Mouse (Mus musculus) limb, embryonic 11.5 days (tissue): ENCODE measurements at regions not wholly inside any gene's neighbourhood (a gene's known extent, or its start where the extent isn't known, plus 50 kb on each side); places are given as distances from the start of the nearest gene placed in this dataset.

Experiments
- ATAC-seq: fragments of 200-750 bp; cut with Nextera tagmentation; 2 replicates; pipeline ENCODE4 v1.8.0; 2017; ENCODE audit warnings: low read depth; ENCODE audit not compliant: insufficient number of reproducible peaks, low FRiP score, low TSS enrichment
- DNase-seq: peaks from one replicate; pipeline ENCODE4 v3.0.0-alpha.2; 2015; ENCODE audit warnings: low spot score
- H3K27ac ChIP-seq: fragments of 300-500 bp; sonication (generic); replicated peaks from 2 replicates; pipeline ENCODE4 v1.5.1; 2014; ENCODE audit warnings: low read depth, mild to moderate bottlenecking, low read length
- H3K27me3 ChIP-seq: fragments of 300-500 bp; sonication (generic); 2 replicates; pipeline ENCODE4 v1.6.1; 2014; ENCODE audit warnings: mild to moderate bottlenecking, low read length, mixed read lengths; ENCODE audit not compliant: control insufficient read depth, insufficient read depth
- H3K36me3 ChIP-seq: fragments of 300-500 bp; sonication (generic); 2 replicates; pipeline ENCODE4 v1.6.1; 2014; ENCODE audit warnings: mild to moderate bottlenecking, low read length, moderate library complexity, mixed read lengths; ENCODE audit not compliant: control insufficient read depth, insufficient read depth
- H3K4me1 ChIP-seq: fragments of 300-500 bp; sonication (generic); 2 replicates; pipeline ENCODE4 v1.6.1; 2014; ENCODE audit warnings: low read length, mixed read lengths; ENCODE audit not compliant: control insufficient read depth, insufficient read depth
- H3K4me2 ChIP-seq: fragments of 300-500 bp; sonication (generic); 2 replicates; pipeline ENCODE4 v1.6.1; 2014; ENCODE audit warnings: low read depth, mild to moderate bottlenecking, moderate library complexity; ENCODE audit not compliant: severe bottlenecking
- H3K4me3 ChIP-seq: fragments of 300-500 bp; sonication (generic); 2 replicates; pipeline ENCODE4 v1.5.1; 2014; ENCODE audit warnings: low read depth, low read length
- H3K9ac ChIP-seq: fragments of 300-500 bp; sonication (generic); 2 replicates; pipeline ENCODE4 v1.6.1; 2014; ENCODE audit warnings: mild to moderate bottlenecking, low read length
- H3K9me3 ChIP-seq: fragments of 300-500 bp; sonication (generic); 2 replicates; pipeline ENCODE4 v1.6.1; 2016; ENCODE audit warnings: low read length; ENCODE audit not compliant: control insufficient read depth
- WGBS: fragments of 180-500 bp; shearing (Covaris S2); extraction: QIAGEN DNeasy Blood & Tissue Kit; methylation state at CpG from one replicate; pipeline ENCODE4 v1.1.7; 2014; 5-methylcytosine and 5-hydroxymethylcytosine counted together

DNA sequence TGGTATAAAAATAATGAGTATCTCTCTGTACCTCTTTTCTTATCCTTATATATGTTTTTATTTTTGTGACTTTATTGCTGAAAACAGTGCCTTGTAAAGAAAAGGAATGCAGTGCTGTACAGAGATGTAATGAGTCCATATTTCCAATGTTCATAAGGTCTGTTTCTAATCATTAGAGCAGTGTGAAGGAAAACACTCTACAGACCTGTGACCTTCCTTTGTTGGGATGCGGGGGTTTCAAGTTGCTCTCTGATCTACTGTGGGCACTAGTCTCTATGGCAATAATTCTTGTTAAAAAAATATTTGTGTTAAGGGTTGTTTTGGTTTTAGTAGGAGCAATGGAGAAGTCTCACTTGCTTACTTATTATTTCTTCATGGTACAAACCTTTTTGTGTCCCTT lies 231.0 kb downstream of the Hdgfl1 start:
- peak; percentile 57; the same call in 1 of the 2 replicates for ATAC-seq
- H3K4me2 ChIP-seq = no peak overlapping the region
- no peak for DNase-seq

GRCm38 (mm10) chr13:26536575-26536974 lies 233.4 kb downstream of the Hdgfl1 start:
- Histone ChIP-seq H3K27ac (no peak overlapping the region), H3K9ac (no peak overlapping the region), H3K36me3 (no peaks in the 10 kb centered on the region), H3K4me2 (no peak overlapping the region), H3K27me3 (no peaks in the 10 kb centered on the region), H3K9me3 (no peaks in the 10 kb centered on the region), H3K4me1 (no peaks in the 10 kb centered on the region), H3K4me3 (no peak overlapping the region)
- WGBS = 22% methylated on average over 2 of the region's 2 CpGs
- ATAC-seq (no peak), DNase-seq (no peak)

More for the DNA sequence above, 231.0 kb downstream of the Hdgfl1 start:
- Histone ChIP-seq H3K4me3 (no peak overlapping the region), H3K27ac (no peak overlapping the region), H3K9ac (no peak overlapping the region), H3K9me3 (no peaks in the 10 kb centered on the region), H3K27me3 (no peaks in the 10 kb centered on the region), H3K36me3 (no peaks in the 10 kb centered on the region), H3K4me1 (no peaks in the 10 kb centered on the region)
- WGBS = 21% methylated on average over 1 of the region's 1 CpGs

DNA sequence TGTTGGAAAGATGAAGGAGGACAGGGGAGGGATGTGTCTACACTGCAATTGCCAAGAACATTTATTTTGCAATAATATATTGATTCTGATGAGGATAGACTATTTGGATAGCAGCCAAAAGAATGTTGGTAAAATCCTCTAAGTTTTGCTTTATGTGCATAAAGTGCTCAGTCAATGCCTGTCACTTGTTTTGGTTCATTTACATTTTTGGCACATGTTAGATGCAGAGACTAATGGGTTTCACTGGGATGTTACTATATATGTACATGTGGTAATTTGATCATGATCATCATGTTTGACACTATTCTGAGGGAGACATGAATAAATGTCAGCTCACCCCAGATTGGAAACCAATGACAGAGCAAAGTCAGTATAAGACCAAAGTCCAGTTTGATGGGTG lies 237.2 kb downstream of the Hdgfl1 start:
- Histone ChIP-seq H3K36me3 (no peaks in the 10 kb centered on the region), H3K9me3 (no peaks in the 10 kb centered on the region), H3K4me1 (no peaks in the 10 kb centered on the region), H3K9ac (no peak overlapping the region), H3K27me3 (no peaks in the 10 kb centered on the region), H3K4me2 (no peak overlapping the region), H3K4me3 (no peak overlapping the region), H3K27ac (no peak overlapping the region)
- DNase-seq (no peak), ATAC-seq (no peak)

DNA sequence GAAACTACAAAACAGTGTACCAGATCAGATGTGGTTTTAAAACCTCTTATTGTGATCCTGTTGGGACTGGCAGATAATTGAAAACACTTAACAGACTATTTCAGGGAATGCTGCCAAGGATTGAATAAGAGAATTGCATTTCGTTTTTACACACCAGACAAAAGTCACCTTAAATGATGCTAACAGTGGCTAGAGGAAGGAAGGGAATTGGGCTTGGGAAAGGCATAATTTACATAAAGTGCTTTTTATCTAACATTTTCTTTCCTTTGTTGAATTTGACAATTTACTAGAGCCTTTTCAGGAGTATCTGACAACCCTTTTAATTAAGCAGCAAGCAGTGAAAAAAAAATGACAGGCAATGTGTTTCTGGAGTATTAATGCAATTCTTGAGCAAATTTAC lies 250.9 kb downstream of the Hdgfl1 start:
- Histone ChIP-seq H3K4me1 (no peaks in the 10 kb centered on the region), H3K9me3 (no peaks in the 10 kb centered on the region), H3K4me2 (no peak overlapping the region), H3K27me3 (no peaks in the 10 kb centered on the region), H3K4me3 (no peak overlapping the region), H3K36me3 (no peaks in the 10 kb centered on the region), H3K27ac (no peak overlapping the region), H3K9ac (no peak overlapping the region)
- WGBS = 46% methylated on average over 1 of the region's 1 CpGs
- DNase-seq = no peak
- ATAC-seq = no peak

- Histone ChIP-seq H3K27me3 (no peaks in the 10 kb centered on the region), H3K27ac (no peak overlapping the region), H3K9ac (no peak overlapping the region), H3K4me1 (no peaks in the 10 kb centered on the region), H3K4me3 (no peak overlapping the region), H3K36me3 (no peaks in the 10 kb centered on the region), H3K9me3 (no peaks in the 10 kb centered on the region), H3K4me2 (no peak overlapping the region)
- DNase-seq (no peak), ATAC-seq (no peak)
- WGBS = 91% methylated on average over 5 of the region's 5 CpGs
These were observed 251.5 kb downstream of the Hdgfl1 start for GRCm38 (mm10) chr13:26518425-26518824.

DNA sequence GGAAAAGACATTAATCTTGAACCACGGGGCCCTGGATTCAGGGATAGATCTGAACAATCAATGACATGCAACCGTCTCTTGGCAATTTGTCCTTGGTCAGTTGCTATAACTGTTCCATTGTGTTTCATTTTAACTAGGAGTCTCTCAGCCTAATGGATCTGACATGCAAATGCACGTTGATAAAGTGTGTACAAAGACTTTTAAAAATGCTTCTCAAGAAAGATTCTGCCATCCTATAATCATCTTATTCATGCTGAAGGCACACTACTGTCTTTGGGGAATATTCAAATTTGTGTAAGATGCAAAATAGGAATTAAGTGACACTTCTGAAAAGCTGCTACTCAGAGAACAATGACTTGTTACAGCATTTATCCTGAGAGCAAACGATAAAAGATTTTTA lies 252.3 kb downstream of the Hdgfl1 start:
- H3K27me3 ChIP-seq = no peaks in the 10 kb centered on the region
- no peak overlapping the region for H3K4me2 ChIP-seq
- H3K4me1 ChIP-seq = no peaks in the 10 kb centered on the region
- ATAC-seq = no peak
- no peak overlapping the region for H3K27ac ChIP-seq
- WGBS = 82% methylated on average over 4 of the region's 4 CpGs
- no peak overlapping the region for H3K4me3 ChIP-seq
- DNase-seq = no peak
- H3K9me3 ChIP-seq = no peaks in the 10 kb centered on the region
- H3K9ac ChIP-seq = no peak overlapping the region
- no peaks in the 10 kb centered on the region for H3K36me3 ChIP-seq

DNA sequence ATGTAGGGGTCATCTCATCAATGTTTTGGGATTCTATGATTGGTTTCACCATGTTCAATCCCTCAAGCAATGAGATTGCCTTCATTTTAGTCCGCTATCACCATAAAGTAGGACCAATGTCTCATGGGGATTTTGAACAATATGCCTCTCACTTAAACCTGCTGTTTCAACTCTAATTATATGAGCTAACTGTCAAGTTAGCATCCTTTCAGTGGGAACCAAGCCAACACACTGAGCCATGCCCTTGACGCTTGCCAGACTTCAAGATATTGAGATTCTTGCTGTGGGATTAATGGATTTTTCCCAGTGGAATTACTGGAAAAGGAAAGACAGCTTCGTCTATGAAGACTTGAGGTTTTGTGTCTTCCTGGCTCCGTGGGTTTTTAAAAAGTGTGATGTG lies 259.5 kb downstream of the Hdgfl1 start:
- H3K4me3 ChIP-seq = no peak overlapping the region
- ATAC-seq (no peak), DNase-seq (no peak)
- 82% methylated on average over 4 of the region's 4 CpGs for WGBS
- no peaks in the 10 kb centered on the region for H3K27me3 ChIP-seq
- no peak overlapping the region for H3K9ac ChIP-seq
- H3K36me3 ChIP-seq = no peaks in the 10 kb centered on the region
- no peaks in the 10 kb centered on the region for H3K4me1 ChIP-seq
- no peak overlapping the region for H3K4me2 ChIP-seq
- H3K9me3 ChIP-seq = no peaks in the 10 kb centered on the region
- H3K27ac ChIP-seq = no peak overlapping the region

GRCm38 (mm10) chr13:26509841-26510240 lies 260.1 kb downstream of the Hdgfl1 start:
- Histone ChIP-seq H3K4me3 (no peak overlapping the region), H3K27ac (no peak overlapping the region), H3K4me1 (no peaks in the 10 kb centered on the region), H3K9ac (no peak overlapping the region), H3K4me2 (no peak overlapping the region), H3K36me3 (no peaks in the 10 kb centered on the region), H3K27me3 (no peaks in the 10 kb centered on the region), H3K9me3 (no peaks in the 10 kb centered on the region)
- 88% methylated on average over 3 of the region's 3 CpGs for WGBS
- DNase-seq (no peak), ATAC-seq (no peak)

DNA sequence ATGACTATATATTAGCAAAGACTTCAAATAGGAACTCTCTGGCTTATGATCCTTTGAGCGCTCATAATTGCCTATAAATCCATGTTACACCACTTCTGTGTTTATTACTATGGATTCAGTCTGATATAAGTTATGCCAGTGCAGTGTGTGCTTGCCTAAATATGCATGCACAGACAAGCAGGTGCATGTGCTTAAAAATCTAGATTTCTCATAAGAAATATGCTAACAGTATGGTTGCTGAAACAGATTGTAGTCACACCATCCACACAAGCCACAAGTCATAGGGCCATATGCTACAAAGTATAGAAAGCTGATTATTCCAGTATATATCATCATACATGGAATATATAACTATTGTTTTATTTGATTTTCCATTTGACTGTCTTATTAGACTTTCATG lies 266.2 kb downstream of the Hdgfl1 start:
- ATAC-seq = no peak
- 95% methylated on average over 1 of the region's 1 CpGs for WGBS

More for the DNA sequence above, 266.2 kb downstream of the Hdgfl1 start:
- Histone ChIP-seq H3K36me3 (no peaks in the 10 kb centered on the region), H3K9me3 (no peaks in the 10 kb centered on the region), H3K4me3 (no peak overlapping the region), H3K27ac (no peak overlapping the region), H3K27me3 (no peaks in the 10 kb centered on the region), H3K4me2 (no peak overlapping the region), H3K9ac (no peak overlapping the region), H3K4me1 (no peaks in the 10 kb centered on the region)
- no peak for DNase-seq
